Comparison of ENCODE assay signal across 9 mouse cellular contexts in genomic region chr8:95878176-95878962, GRCm38 (mm10). TPM values are rescaled to one million over a fixed set of nuclear protein-coding genes. Genes with fewer than 3 reads are reported as not detected.
DNase-seq lines count a peak whose midpoint lies in the region; ATAC-seq and TF ChIP-seq lines count a peak whose summit lies in the region.
"Had no signal": no experiment of that assay in that cellular context is flagged by ENCODE, and none has a peak within 500 bp of the region (broad histone marks: within the 10 kb centered on the region; RNA-seq: fewer than 3 reads in every experiment).

No protein-coding gene starts in this region.

- H3K27ac ChIP-seq in embryonic facial prominence, embryonic 11.5 days (replicated peaks; ENCODE audit: low read depth, low read length): no peak overlapping the region
- peak overlapping the region; percentile 81 for H3K27ac ChIP-seq in heart, postnatal 0 days (ENCODE audit: low read depth)
- H3K27ac ChIP-seq in midbrain, embryonic 13.5 days: peak overlapping the region; percentile 74
- H3K27ac ChIP-seq in stomach, postnatal 0 days (replicated peaks): 0 out of 2 replicates have a peak overlapping the region, but pooled peaks have one; percentile 35
- H3K27ac ChIP-seq: macrophage had no signal

- H3K36me3 ChIP-seq in embryonic facial prominence, embryonic 11.5 days (replicated peaks; ENCODE audit: control insufficient read depth, insufficient read depth, low read depth, low read length): peaks cover 9% of the 10 kb centered on the region
- H3K36me3 ChIP-seq in heart, postnatal 0 days (replicated peaks; ENCODE audit: control insufficient read depth, insufficient read depth, low read length): peaks cover 38% of the 10 kb centered on the region
- H3K36me3 ChIP-seq in midbrain, embryonic 13.5 days: peaks cover 40% of the 10 kb centered on the region
- peaks cover 7% of the 10 kb centered on the region for H3K36me3 ChIP-seq in stomach, postnatal 0 days (ENCODE audit: control insufficient read depth, insufficient read depth, low read length)

- no peak overlapping the region for H3K4me3 ChIP-seq in embryonic facial prominence, embryonic 11.5 days (ENCODE audit: low read depth, low read length)
- H3K4me3 ChIP-seq in heart, postnatal 0 days (ENCODE audit: low read depth, low read length): peak overlapping the region; percentile 42
- H3K4me3 ChIP-seq in midbrain, embryonic 13.5 days (replicated peaks): peak overlapping the region; percentile 26
- H3K4me3 ChIP-seq in stomach, postnatal 0 days (ENCODE audit: low read depth, low read length): 0 out of 2 replicates have a peak overlapping the region, but pooled peaks have one; percentile 15

- TF ChIP-seq EP300 in heart, postnatal 0 days (IDR thresholded peaks at IDR 0.05; ENCODE audit: low read depth): no peak
- no peak for TF ChIP-seq EP300 in stomach, postnatal 0 days (optimal IDR thresholded peaks at IDR 0.05)

- H3K27me3 ChIP-seq in embryonic facial prominence, embryonic 11.5 days (ENCODE audit: control insufficient read depth, insufficient read depth, low read length): no peaks in the 10 kb centered on the region
- H3K27me3 ChIP-seq in heart, postnatal 0 days (ENCODE audit: control insufficient read depth, insufficient read depth, low read length): no peaks in the 10 kb centered on the region
- H3K27me3 ChIP-seq in midbrain, embryonic 13.5 days: no peaks in the 10 kb centered on the region
- no peaks in the 10 kb centered on the region for H3K27me3 ChIP-seq in stomach, postnatal 0 days (ENCODE audit: control insufficient read depth, insufficient read depth, low read length)

- peak; percentile 35 for DNase-seq in layer of hippocampus, adult 11-12 months (ENCODE audit: low spot score)
- no peak for DNase-seq in layer of hippocampus, adult 9-10 months (ENCODE audit: low spot score)
- peak; percentile 78 for DNase-seq in Muller cell, postnatal 12 days (ENCODE audit: inconsistent ontology term)
- DNase-seq in embryonic facial prominence, embryonic 11.5 days (ENCODE audit: low spot score): peak; percentile 53
- DNase-seq in heart, postnatal 0 days (ENCODE audit: low spot score): peak; percentile 58
- DNase-seq in kidney, postnatal 36 days: peak; percentile 66 to 87
- DNase-seq in stomach, postnatal 0 days (ENCODE audit: low spot score): peak; percentile 75

- ATAC-seq in embryonic facial prominence, embryonic 11.5 days (replicated peaks; ENCODE audit: insufficient number of reproducible peaks, low FRiP score, low TSS enrichment, low read depth): peak; percentile 65; the same call in 1 of the 2 replicates
- ATAC-seq in heart, postnatal 0 days (ENCODE audit: insufficient read depth, low read depth): peak; percentile 31; the same call in 1 of the 2 replicates
- peak; percentile 87 for ATAC-seq in midbrain, embryonic 13.5 days
- ATAC-seq in stomach, postnatal 0 days (ENCODE audit: low FRiP score, low TSS enrichment): 0 out of 2 replicates have a peak, but pooled peaks have one; percentile 51

- H3K4me2 ChIP-seq in embryonic facial prominence, embryonic 11.5 days (ENCODE audit: low read depth, low read length): no peak overlapping the region
- peak overlapping the region; percentile 60 for H3K4me2 ChIP-seq in heart, postnatal 0 days (ENCODE audit: low read depth, low read length)
- peak overlapping the region; percentile 44 for H3K4me2 ChIP-seq in midbrain, embryonic 13.5 days (replicated peaks)
- H3K4me2 ChIP-seq in stomach, postnatal 0 days (replicated peaks; ENCODE audit: low read depth): peak overlapping the region; percentile 41

- H3K9me3 ChIP-seq in embryonic facial prominence, embryonic 11.5 days (replicated peaks; ENCODE audit: control insufficient read depth, low read length): no peaks in the 10 kb centered on the region
- no peaks in the 10 kb centered on the region for H3K9me3 ChIP-seq in heart, postnatal 0 days (replicated peaks; ENCODE audit: control insufficient read depth, low read length)
- H3K9me3 ChIP-seq in midbrain, embryonic 13.5 days: 0 out of 2 replicates have a peak, but pooled peaks cover 2% of the 10 kb centered on the region
- H3K9me3 ChIP-seq in stomach, postnatal 0 days (ENCODE audit: control insufficient read depth, low read length): no peaks in the 10 kb centered on the region

- 67% methylated on average over 12 of the region's 12 CpGs for WGBS in embryonic facial prominence, embryonic 11.5 days
- 31% methylated on average over 12 of the region's 12 CpGs for WGBS in heart, postnatal 0 days
- WGBS in midbrain, embryonic 13.5 days: 35% methylated on average over 12 of the region's 12 CpGs
- 43% methylated on average over 12 of the region's 12 CpGs for WGBS in stomach, postnatal 0 days

- H3K9ac ChIP-seq in embryonic facial prominence, embryonic 11.5 days (replicated peaks; ENCODE audit: low read length): no peak overlapping the region
- peak overlapping the region; percentile 45; the same call in 1 of the 2 replicates for H3K9ac ChIP-seq in heart, postnatal 0 days (replicated peaks; ENCODE audit: low read depth, low read length)
- H3K9ac ChIP-seq in midbrain, embryonic 13.5 days (replicated peaks): peak overlapping the region; percentile 44
- H3K9ac ChIP-seq in stomach, postnatal 0 days (ENCODE audit: low read length): no peak overlapping the region

- no peak for TF ChIP-seq CTCF in heart, postnatal 0 days (IDR thresholded peaks at IDR 0.05; ENCODE audit: low read depth)
- no peak for TF ChIP-seq CTCF in stomach, postnatal 0 days (IDR thresholded peaks at IDR 0.05; ENCODE audit: low read depth)

- H3K4me1 ChIP-seq in embryonic facial prominence, embryonic 11.5 days (ENCODE audit: control insufficient read depth, insufficient read depth, low read length): no peaks in the 10 kb centered on the region
- H3K4me1 ChIP-seq in heart, postnatal 0 days (ENCODE audit: control insufficient read depth, insufficient read depth): 0 out of 2 replicates have a peak, but pooled peaks cover 8% of the 10 kb centered on the region
- H3K4me1 ChIP-seq in midbrain, embryonic 13.5 days (replicated peaks): peaks cover 17% of the 10 kb centered on the region
- H3K4me1 ChIP-seq in stomach, postnatal 0 days (replicated peaks; ENCODE audit: control insufficient read depth, insufficient read depth): no peaks in the 10 kb centered on the region

RNA-seq across cellular contexts. Expression of gene Got2, which starts 10.0 kb away (rescaled TPM):
- 79.8 and 95.8 TPM in 2 replicates for polyA plus RNA-seq in embryonic facial prominence, embryonic 11.5 days (2014; fragmentation: Nextera tagmentation; extraction: Ambion mirVana)
- total RNA-seq in heart, postnatal 0 days (2014; rRNA removed; ENCODE audit: low replicate concordance): 624 and 648 TPM in 2 replicates
- polyA plus RNA-seq in heart, postnatal 0 days (2015; fragmentation: Nextera tagmentation; extraction: Ambion mirVana): 605 and 617 TPM in 2 replicates
- 165 and 176 TPM in 2 replicates for polyA plus RNA-seq in midbrain, embryonic 13.5 days (2015; fragmentation: Nextera tagmentation; extraction: Ambion mirVana)
- 95.8 and 101 TPM in 2 replicates for polyA plus RNA-seq in stomach, postnatal 0 days (2015; fragmentation: Nextera tagmentation; extraction: Ambion mirVana)

RNA-seq across cellular contexts. Expression of gene Slc38a7, which starts 25.0 kb away (rescaled TPM):
- 15.2 and 15.4 TPM in 2 replicates for polyA plus RNA-seq in embryonic facial prominence, embryonic 11.5 days (2014; fragmentation: Nextera tagmentation; extraction: Ambion mirVana)
- total RNA-seq in heart, postnatal 0 days (2014; rRNA removed; ENCODE audit: low replicate concordance): 8.7 and 12.5 TPM in 2 replicates
- 7.2 and 7.8 TPM in 2 replicates for polyA plus RNA-seq in heart, postnatal 0 days (2015; fragmentation: Nextera tagmentation; extraction: Ambion mirVana)
- polyA plus RNA-seq in midbrain, embryonic 13.5 days (2015; fragmentation: Nextera tagmentation; extraction: Ambion mirVana): 22.7 and 25.3 TPM in 2 replicates
- 9.1 and 9.5 TPM in 2 replicates for polyA plus RNA-seq in stomach, postnatal 0 days (2015; fragmentation: Nextera tagmentation; extraction: Ambion mirVana)

RNA-seq across cellular contexts. Expression of gene Sap18b, which starts 53.2 kb away (rescaled TPM):
- polyA plus RNA-seq in embryonic facial prominence, embryonic 11.5 days (2014; fragmentation: Nextera tagmentation; extraction: Ambion mirVana): 402 and 452 TPM in 2 replicates
- 65.4 and 65.9 TPM in 2 replicates for total RNA-seq in heart, postnatal 0 days (2014; rRNA removed; ENCODE audit: low replicate concordance)
- polyA plus RNA-seq in heart, postnatal 0 days (2015; fragmentation: Nextera tagmentation; extraction: Ambion mirVana): 283 and 292 TPM in 2 replicates
- polyA plus RNA-seq in midbrain, embryonic 13.5 days (2015; fragmentation: Nextera tagmentation; extraction: Ambion mirVana): 252 and 266 TPM in 2 replicates
- 308 and 333 TPM in 2 replicates for polyA plus RNA-seq in stomach, postnatal 0 days (2015; fragmentation: Nextera tagmentation; extraction: Ambion mirVana)

Comparison
In these comparisons a context has a peak if more than half of its experiments do, and no peak if none do; other contexts are left out.
1. ATAC-seq: peak in every context shown above with its lines; median percentile 87 in midbrain, embryonic 13.5 days; 65 in embryonic facial prominence, embryonic 11.5 days; 51 in stomach, postnatal 0 days; 31 in heart, postnatal 0 days.
2. H3K9ac ChIP-seq: peak in heart, postnatal 0 days (single experiment) and midbrain, embryonic 13.5 days (single experiment); none in embryonic facial prominence, embryonic 11.5 days (single experiment) and stomach, postnatal 0 days (single experiment).